Mouse (Mus musculus) CH12.LX (cell line): ENCODE measurements at regions not wholly inside any gene's neighbourhood (a gene's known extent, or its start where the extent isn't known, plus 50 kb on each side); places are given as distances from the start of the nearest gene placed in this dataset.

Experiments
- CTCF ChIP-seq, 2 experiments: IDR thresholded peaks in 1 of 2; conservative IDR thresholded peaks in 1 of 2; 2 replicates each; pipeline ENCODE4 v1.5.1; 2011 to 2012; ENCODE audit warnings: low read depth in 2 of 2, low read length in 2 of 2, improper control_type of control experiment in 1 of 2, inconsistent platforms in 1 of 2, mild to moderate bottlenecking in 1 of 2, moderate library complexity in 1 of 2
- USF1 ChIP-seq: IDR thresholded peaks from 2 replicates; pipeline ENCODE4 v1.6.1; 2014; ENCODE audit warnings: low read depth, mild to moderate bottlenecking, inconsistent platforms, low read length, improper control_type of control experiment

- TF ChIP-seq CTCF (conservative IDR thresholded peaks at IDR 0.05 in 1 of 2, IDR thresholded peaks at IDR 0.05 in 1 of 2; ENCODE audit: low read depth in 2 of 2, low read length in 2 of 2) (no peak), USF1 (no peak)
Observed at GRCm38 (mm10) chr8:103911287-103912015, 190.0 kb upstream of the Cdh5 start.
